Mouse (Mus musculus): ENCODE measurements at regions not wholly inside any gene's neighbourhood (a gene's known extent, or its start where the extent isn't known, plus 50 kb on each side); places are given as distances from the start of the nearest gene placed in this dataset.
"Not testable (repeated sequence)": the region's sequence is repeated elsewhere in the genome, so short reads cannot be mapped to it uniquely, and the experiment has no call there.

GRCm38 (mm10) chr13:111860931-111861330 lies 52.1 kb upstream of the Map3k1 start:
- no peak for DNase-seq

GRCm38 (mm10) chr13:111862316-111862715 lies 53.5 kb upstream of the Map3k1 start:
- no peak for DNase-seq

GRCm38 (mm10) chr13:111865956-111866355 lies 57.2 kb upstream of the Map3k1 start:
- DNase-seq = no peak

- no peak for DNase-seq
Observed at GRCm38 (mm10) chr13:111867261-111867660, 58.5 kb upstream of the Map3k1 start.

GRCm38 (mm10) chr13:111867763-111868725 lies 59.3 kb upstream of the Map3k1 start:
- peak; percentile 78 for DNase-seq

GRCm38 (mm10) chr13:111868947-111869346 lies 60.2 kb upstream of the Map3k1 start:
- DNase-seq = peak; percentile 26

- peak; percentile 17 for DNase-seq
Observed at GRCm38 (mm10) chr13:111869771-111870437, 61.1 kb upstream of the Map3k1 start.

GRCm38 (mm10) chr13:111870505-111870904 lies 61.7 kb upstream of the Map3k1 start:
- no peak for DNase-seq

- DNase-seq = no peak
Observed at GRCm38 (mm10) chr13:111871672-111872410, 63.0 kb upstream of the Map3k1 start.

- no peak for DNase-seq
Observed at GRCm38 (mm10) chr13:111874330-111874729, 65.5 kb upstream of the Map3k1 start.

- no peak for DNase-seq
Observed at GRCm38 (mm10) chr13:111876404-111876803, 67.6 kb upstream of the Map3k1 start.

GRCm38 (mm10) chr13:111876847-111877246 lies 68.1 kb upstream of the Map3k1 start:
- no peak for DNase-seq

GRCm38 (mm10) chr13:111883768-111884566 lies 75.2 kb upstream of the Map3k1 start:
- DNase-seq = not testable (repeated sequence)

- DNase-seq = no peak
Observed at GRCm38 (mm10) chr13:111890792-111891191, 82.0 kb upstream of the Map3k1 start.

GRCm38 (mm10) chr13:111892141-111892540 lies 83.3 kb upstream of the Map3k1 start:
- DNase-seq = no peak

GRCm38 (mm10) chr13:111893221-111893713 lies 84.5 kb upstream of the Map3k1 start:
- DNase-seq = peak; percentile 52

GRCm38 (mm10) chr13:111894804-111895478 lies 86.1 kb upstream of the Map3k1 start:
- no peak for DNase-seq

GRCm38 (mm10) chr13:111896279-111896678 lies 87.5 kb upstream of the Map3k1 start:
- DNase-seq = peak; percentile 12

- DNase-seq = no peak
Observed at GRCm38 (mm10) chr13:111903361-111903760, 94.6 kb upstream of the Map3k1 start.

- DNase-seq = no peak
Observed at GRCm38 (mm10) chr13:111903931-111904330, 95.1 kb upstream of the Map3k1 start.

GRCm38 (mm10) chr13:111904616-111905212 lies 95.9 kb upstream of the Map3k1 start:
- peak; percentile 66 for DNase-seq

Measured in embryo, embryonic 11 days (tissue).